Mouse (Mus musculus) stomach, postnatal 0 days (tissue): ENCODE measurements at regions not wholly inside any gene's neighbourhood (a gene's known extent, or its start where the extent isn't known, plus 50 kb on each side); places are given as distances from the start of the nearest gene placed in this dataset.

Source experiments
- CTCF ChIP-seq: IDR thresholded peaks from 2 replicates; pipeline ENCODE4 v1.5.1; 2016; ENCODE audit warnings: antibody characterized with exemption, low read depth, mild to moderate bottlenecking, moderate library complexity
- EP300 ChIP-seq: optimal IDR thresholded peaks from 2 replicates; pipeline ENCODE3; 2016; ENCODE audit warnings: antibody characterized with exemption

- TF ChIP-seq CTCF (no peak), EP300 (no peak)
Observed at GRCm38 (mm10) chr2:166216512-166216865, 61.0 kb upstream of the Sulf2 start.
